ENCODE assay signal across 5 mouse cellular contexts in the genomic region with DNA sequence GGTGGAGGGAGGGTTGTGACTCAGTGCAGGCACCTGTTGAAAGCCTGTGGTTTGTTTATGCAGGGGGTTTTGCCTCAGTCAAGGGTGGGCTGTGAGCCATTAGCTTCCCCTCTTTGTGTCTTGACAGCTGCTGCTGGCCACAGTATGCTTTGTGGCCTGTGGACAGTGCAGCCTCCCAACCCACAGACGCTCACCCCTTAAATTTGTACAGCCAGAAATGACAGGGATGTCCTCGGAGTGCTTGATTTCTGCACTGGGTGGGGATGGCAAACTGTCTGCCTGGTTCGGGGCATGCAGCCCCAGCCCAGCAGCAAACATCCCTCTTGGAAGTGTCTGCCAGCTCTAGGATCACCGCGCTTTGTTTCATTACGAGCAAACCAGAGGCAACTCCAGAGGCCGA. TPM values are rescaled to one million over a fixed set of nuclear protein-coding genes. Genes with fewer than 3 reads are reported as not detected.
"Had no signal": no experiment of that assay in that cellular context is flagged by ENCODE, and none has a peak within 500 bp of the region (broad histone marks: within the 10 kb centered on the region; RNA-seq: fewer than 3 reads in every experiment).

A gene (plus strand): TSS at position 200 of the 400 bp plus-strand sequence.

RNA-seq across cellular contexts. Expression of the gene that starts here (rescaled TPM):
- total RNA-seq: megakaryocyte progenitor cell, adult 5-6 weeks had no signal
- polyA plus RNA-seq: kidney, adult 2 months; limb, embryonic 10.5 days; liver, postnatal 0 days; lung, embryonic 16.5 days had no signal
